Mouse (Mus musculus) olfactory bulb, adult 2 months (tissue): ENCODE results near the gene Nkapd1. TPM values are rescaled to one million over a fixed set of nuclear protein-coding genes. Genes with fewer than 3 reads are reported as not detected.
A peak's percentile ranks its signal among the peaks of the same experiment; 100 is the strongest.

Source experiments
- H3K27ac ChIP-seq: fragments of 200-500 bp; 2 replicates; pipeline ENCODE4 v1.5.1; 2012; ENCODE audit warnings: low read depth, low read length; ENCODE audit not compliant: insufficient read depth
- H3K4me1 ChIP-seq: fragments of 200-500 bp; 2 replicates; pipeline ENCODE4 v1.6.1; 2012; ENCODE audit warnings: low read length; ENCODE audit not compliant: control insufficient read depth, insufficient read depth
- H3K4me3 ChIP-seq: fragments of 200-500 bp; 2 replicates; pipeline ENCODE4 v1.5.1; 2012; ENCODE audit warnings: mild to moderate bottlenecking, low read depth, low read length, moderate library complexity; ENCODE audit not compliant: insufficient read depth
- CTCF ChIP-seq: fragments of 200-500 bp; IDR thresholded peaks from 2 replicates; pipeline ENCODE4 v1.5.1; 2012; ENCODE audit warnings: low read depth, mild to moderate bottlenecking, low read length, moderate library complexity; ENCODE audit not compliant: insufficient read depth
- POLR2A ChIP-seq: fragments of 200-500 bp; IDR thresholded peaks from 2 replicates; pipeline ENCODE4 v1.6.1; 2012; ENCODE audit warnings: mild to moderate bottlenecking, low read depth, low read length, moderate library complexity; ENCODE audit not compliant: insufficient read depth
- WGBS: fragments of 180-500 bp; shearing (Covaris S2); methylation state at CpG from one replicate; pipeline ENCODE4 v1.1.7; 2018; 5-methylcytosine and 5-hydroxymethylcytosine counted together
- polyA plus RNA-seq: library from polyadenylated mRNA; stranded (reverse); fragments of >200 nt; gene quantifications from 2 replicates; pipeline ENCODE4 v1.2.4, GENCODE M21; 2012; ENCODE audit warnings: low replicate concordance; ENCODE audit not compliant: missing spikeins, insufficient read depth, insufficient read length

Nkapd1 gene
- not detected in 2 replicates for polyA plus RNA-seq

DNA sequence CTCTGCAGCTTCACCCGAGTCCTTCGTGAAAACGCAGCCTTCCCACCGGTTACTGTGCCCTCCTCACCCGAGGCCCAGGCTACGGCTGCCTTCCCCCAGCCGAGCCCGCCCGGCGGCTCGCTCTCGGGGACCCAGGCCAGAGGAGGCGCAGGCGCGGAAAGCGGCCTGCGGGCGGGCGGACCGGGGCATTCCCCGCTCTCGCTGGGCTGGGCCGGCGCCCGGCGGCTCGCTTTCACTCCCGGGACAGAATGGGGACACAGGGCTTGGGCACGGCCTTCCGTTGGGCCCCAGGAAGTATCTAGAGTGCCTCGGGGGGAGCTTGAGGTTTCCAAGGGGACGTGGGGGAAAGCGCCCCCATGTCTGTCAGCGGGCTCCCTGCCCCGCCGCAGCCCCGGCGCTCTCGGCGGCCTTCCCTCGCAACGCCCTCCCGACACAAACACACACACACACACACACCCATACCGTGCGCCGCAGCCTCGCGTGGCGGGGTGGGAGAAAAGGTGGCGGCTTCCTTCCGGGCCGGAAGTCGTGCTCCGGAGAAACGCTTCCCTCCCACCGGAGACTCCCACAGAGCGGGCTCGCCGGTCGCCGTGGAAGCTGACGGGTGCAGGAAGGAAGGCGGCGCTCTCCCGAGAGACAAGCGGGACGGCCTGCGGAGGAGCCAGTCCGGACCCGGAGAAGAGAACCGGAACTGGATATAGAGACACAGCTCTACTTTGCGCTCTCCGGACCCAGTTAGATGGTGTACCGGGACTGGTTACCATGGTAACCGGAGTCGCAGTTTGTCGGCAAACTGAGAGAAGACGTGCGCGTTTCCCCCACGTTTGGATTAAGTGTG lies at the start of gene Nkapd1, which contains the start of gene Pih1d2:
Gene Nkapd1 (minus strand): TSS at position 699 of the 838 bp plus-strand sequence.
Gene Pih1d2 (plus strand): TSS at position 556 of the 838 bp plus-strand sequence.
- peak within 1 kb of the TSS; percentile 86 for H3K27ac ChIP-seq
- no peak for TF ChIP-seq POLR2A
- TF ChIP-seq CTCF, result no peak
- no peaks in the 10 kb centered on the region for H3K4me1 ChIP-seq
- under 1% methylated on average over 81 of the region's 81 CpGs for WGBS
- peak within 1 kb of the TSS; percentile 87 for H3K4me3 ChIP-seq

- H3K27ac ChIP-seq, result no peak overlapping the region
- no peak overlapping the region for H3K4me3 ChIP-seq
- TF ChIP-seq CTCF (no peak), POLR2A (no peak)
- H3K4me1 ChIP-seq, result no peaks in the 10 kb centered on the region
- 83% methylated on average over 6 of the region's 6 CpGs for WGBS
Observed at GRCm38 (mm10) chr9:50666442-50666841, 49.2 kb upstream of the Nkapd1 start.

- TF ChIP-seq POLR2A (no peak), CTCF (no peak)
- 73% methylated on average over 5 of the region's 5 CpGs for WGBS
Observed at GRCm38 (mm10) chr9:50664826-50665225, 47.6 kb upstream of the Nkapd1 start.

GRCm38 (mm10) chr9:50660431-50660830 lies 43.2 kb upstream of the Nkapd1 start:
- Histone ChIP-seq H3K4me1 (peaks cover 5% of the 10 kb centered on the region; the same call in 1 of the 2 replicates), H3K4me3 (peak overlapping the region; percentile 48), H3K27ac (0 out of 2 replicates have a peak overlapping the region, but pooled peaks have one; percentile 41)
- WGBS, result 8% methylated on average over 12 of the region's 12 CpGs
- TF ChIP-seq CTCF (no peak), POLR2A (no peak)

More at GRCm38 (mm10) chr9:50664826-50665225, 47.6 kb upstream of the Nkapd1 start:
- Histone ChIP-seq H3K4me3 (no peak overlapping the region), H3K27ac (no peak overlapping the region), H3K4me1 (peaks cover 2% of the 10 kb centered on the region; the same call in 1 of the 2 replicates)

GRCm38 (mm10) chr9:50659392-50660217 lies 42.3 kb upstream of the Nkapd1 start, which contains the start of gene Dlat:
TSS of gene Dlat (minus strand) at chr9:50659780.
- Histone ChIP-seq H3K4me1 (peaks cover 5% of the 10 kb centered on the region; the same call in 1 of the 2 replicates), H3K27ac (peak within 1 kb of the TSS; percentile 78), H3K4me3 (peak within 1 kb of the TSS; percentile 74)
- WGBS, result under 1% methylated on average over 63 of the region's 63 CpGs
- TF ChIP-seq POLR2A (peak; percentile 88), CTCF (no peak)

- H3K4me1 ChIP-seq, result peaks cover 5% of the 10 kb centered on the region; the same call in 1 of the 2 replicates
- TF ChIP-seq CTCF (no peak), POLR2A (no peak)
- peak overlapping the region; percentile 74 for H3K4me3 ChIP-seq
- under 1% methylated on average over 28 of the region's 28 CpGs for WGBS
- H3K27ac ChIP-seq, result peak overlapping the region; percentile 78
Observed at GRCm38 (mm10) chr9:50658941-50659388, 41.7 kb upstream of the Nkapd1 start.

- peak overlapping the region; percentile 78; the same call in 1 of the 2 replicates for H3K27ac ChIP-seq
Observed at GRCm38 (mm10) chr9:50658391-50658790, 41.1 kb upstream of the Nkapd1 start.

GRCm38 (mm10) chr9:50650503-50650902 lies 33.2 kb upstream of the Nkapd1 start:
- H3K4me1 ChIP-seq, result no peaks in the 10 kb centered on the region
- TF ChIP-seq CTCF (no peak), POLR2A (no peak)
- H3K4me3 ChIP-seq, result no peak overlapping the region
- 94% methylated on average over 10 of the region's 10 CpGs for WGBS
- H3K27ac ChIP-seq, result no peak overlapping the region

More at GRCm38 (mm10) chr9:50658391-50658790, 41.1 kb upstream of the Nkapd1 start:
- WGBS, result 12% methylated on average over 5 of the region's 5 CpGs
- H3K4me3 ChIP-seq, result no peak overlapping the region; the same call in 1 of the 2 replicates
- H3K4me1 ChIP-seq, result peaks cover 5% of the 10 kb centered on the region; the same call in 1 of the 2 replicates
- TF ChIP-seq CTCF (no peak), POLR2A (no peak)
